Mouse (Mus musculus): ENCODE data around the gene Gm10322.
A peak's percentile ranks its signal among the peaks of the same experiment; 100 is the strongest.

Gm10322 gene

DNA sequence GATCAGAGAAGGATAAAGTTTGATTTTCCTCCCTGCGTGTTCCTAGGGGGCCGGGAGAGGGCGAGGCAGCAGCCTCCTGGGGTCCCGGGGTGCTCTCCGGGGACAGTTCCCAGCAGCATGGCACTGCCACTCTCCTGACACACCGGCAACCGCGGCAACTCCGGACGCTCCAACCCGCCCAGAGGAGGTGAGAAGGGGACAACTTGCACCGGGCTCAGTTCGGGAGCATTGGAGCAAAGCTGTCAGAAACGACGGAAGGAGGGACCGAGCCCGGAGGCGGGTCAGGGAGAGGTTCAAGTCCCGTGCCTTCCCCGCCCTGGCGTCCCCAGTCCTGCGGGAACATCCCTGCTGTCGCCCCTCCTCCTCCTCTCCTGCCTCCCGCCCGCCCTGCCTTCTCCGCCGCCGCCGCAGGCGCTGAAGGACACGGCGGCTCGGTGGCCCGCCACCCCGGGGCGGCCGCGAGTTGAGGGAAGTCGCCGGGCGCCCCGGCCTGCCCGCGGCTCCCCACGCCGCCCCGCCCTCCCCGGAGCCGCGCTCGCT lies at the start of gene Gm10322:
Gene Gm10322, plus strand, starts transcription at position 83 of the 540 bp plus-strand sequence.
- DNase-seq, result peak; percentile 80

DNA sequence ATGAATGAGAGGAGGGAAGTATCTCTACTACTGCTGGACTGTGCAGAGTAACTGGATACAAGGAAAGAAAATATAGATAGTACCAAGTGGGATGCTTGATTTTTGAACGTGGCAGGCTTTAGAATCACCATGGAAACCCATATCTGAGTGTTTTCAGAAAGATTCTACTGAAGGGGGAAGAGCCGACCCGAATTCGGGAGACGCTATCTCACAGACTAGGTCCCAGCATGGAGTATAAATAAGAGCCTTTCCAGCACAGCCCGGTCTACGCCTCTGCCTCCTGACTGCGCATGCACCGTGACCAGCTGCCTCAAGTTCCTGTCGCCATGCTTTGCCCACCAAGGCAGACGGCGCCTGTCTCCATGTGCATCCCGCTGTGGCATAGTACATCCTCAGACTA lies 48.9 kb upstream of the Gm10322 start:
- DNase-seq, result no peak

DNA sequence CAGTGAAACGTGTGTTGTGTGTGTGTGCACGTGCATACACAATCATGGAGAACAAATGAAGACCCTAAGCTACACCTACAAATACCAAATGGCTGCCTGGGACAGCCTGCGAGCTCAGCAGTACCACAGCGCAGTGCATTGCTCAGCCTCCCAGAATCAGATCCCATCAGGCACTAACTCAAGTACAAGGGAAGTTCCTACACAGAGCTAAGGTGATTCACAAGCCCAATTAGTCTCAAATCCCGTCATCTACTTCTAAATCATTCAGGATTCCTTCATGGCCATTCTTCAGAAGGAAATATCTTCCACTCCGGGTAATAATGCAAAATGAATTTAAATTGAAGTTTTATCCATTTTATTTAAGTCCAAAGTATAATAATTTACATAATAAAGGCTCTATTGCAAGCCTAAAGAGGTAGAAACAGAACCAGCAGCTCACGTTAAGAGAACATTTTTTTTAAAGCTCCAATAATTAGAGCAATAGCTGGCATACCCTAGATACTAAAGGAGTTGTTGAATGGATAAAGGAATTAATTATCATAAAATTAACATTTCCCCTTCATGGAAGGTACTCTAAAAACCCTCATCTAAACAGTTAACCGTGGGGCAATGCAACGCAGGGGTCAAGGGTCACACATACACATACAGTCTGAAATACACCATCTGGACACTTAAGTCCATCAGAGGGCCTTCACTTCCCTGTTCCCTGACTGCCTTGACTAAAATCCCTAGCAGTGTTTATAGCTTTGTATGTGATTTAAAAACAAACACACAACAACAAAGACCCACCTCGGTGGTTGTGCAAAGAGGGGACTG lies 47.0 kb upstream of the Gm10322 start:
- DNase-seq, result no peak

DNA sequence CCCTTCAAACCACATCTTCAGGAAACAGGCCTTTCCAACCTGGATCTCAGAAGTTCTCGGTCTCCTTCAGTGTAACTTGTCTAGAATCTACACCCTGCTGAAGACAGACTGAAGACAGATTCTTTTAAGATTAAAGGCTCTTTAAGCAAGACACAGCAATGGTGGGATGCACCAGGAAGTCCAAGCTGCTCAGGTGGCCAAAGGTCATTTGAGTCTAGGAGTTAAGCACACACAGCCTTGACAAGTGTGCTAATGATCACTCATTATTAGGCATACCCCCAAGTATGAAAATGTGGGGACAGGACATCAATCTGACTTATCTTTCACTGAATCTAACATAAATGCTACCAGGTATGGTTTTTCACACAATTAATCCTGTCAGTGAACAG lies 46.4 kb upstream of the Gm10322 start:
- no peak for DNase-seq

DNA sequence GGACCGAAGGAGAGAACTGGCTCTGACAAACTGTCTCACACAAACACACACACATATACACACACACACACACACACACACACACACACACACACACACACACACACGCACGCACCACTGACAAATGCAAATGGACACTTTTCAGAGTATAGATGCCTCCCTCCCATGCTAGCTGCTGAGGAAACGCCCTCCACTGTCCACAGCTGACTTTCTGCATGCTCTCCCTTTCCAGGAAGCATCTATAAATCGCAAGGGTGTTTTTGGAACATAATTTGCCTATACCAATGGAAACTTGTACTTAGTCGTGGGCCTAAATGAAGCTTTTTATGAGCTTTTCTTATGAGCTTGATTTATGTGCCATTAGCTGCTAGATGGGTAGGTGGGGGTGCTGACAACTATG lies 45.5 kb upstream of the Gm10322 start:
- no peak for DNase-seq

DNA sequence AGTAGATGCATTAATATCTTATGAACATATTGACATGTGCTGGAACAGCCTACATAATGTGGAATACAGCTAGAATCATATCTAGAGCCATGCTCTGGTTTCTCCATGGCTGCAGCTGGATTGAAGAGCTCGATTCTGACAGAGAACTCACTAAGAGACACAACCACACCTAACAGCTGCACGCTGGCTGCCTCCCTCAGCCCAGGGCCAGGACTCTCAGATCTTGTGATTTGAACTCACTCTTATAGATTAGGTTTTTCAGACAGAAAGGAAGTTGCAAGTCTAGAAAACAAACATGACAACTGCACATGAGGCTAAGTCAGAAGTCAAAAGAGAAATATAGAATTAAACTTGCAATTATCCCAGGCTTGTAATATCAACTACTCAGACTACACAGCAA lies 45.1 kb upstream of the Gm10322 start:
- DNase-seq, result no peak

DNA sequence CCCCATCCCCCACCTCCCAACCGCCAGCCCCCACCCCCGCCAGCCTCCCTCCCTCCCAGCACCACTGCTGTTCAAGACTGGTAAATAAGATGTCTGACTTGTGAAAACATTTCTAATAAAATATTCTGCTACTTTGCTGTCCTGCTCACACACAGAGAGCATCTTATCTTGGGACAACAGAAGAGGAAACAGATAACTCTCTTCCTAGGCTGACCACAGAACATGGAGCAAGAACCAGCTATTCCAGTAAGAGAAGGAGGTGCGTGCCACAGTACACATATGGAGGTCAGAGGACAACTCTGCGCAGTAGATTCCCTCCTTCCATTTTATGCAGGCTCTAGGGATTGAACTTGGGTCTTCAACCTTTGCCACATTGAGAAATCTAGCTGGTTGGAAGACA lies 44.6 kb upstream of the Gm10322 start:
- no peak for DNase-seq

DNA sequence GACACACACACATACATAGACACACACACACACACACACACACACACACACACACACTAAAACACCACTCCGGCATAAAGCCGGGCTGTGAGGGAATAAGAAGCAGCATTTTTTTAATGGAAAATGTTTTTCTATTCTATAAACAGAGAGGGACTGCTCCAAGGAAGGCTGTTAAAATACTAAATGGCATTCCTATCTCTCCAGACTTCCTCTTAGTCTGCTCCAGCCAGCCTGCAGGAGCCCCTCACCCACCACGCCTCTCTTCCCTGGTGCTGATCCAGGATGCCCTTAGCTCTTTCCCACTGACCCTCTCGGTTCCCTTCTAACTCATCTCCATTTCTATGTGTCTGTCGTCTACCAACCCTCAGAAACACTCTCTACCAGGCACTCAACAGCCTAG lies 43.9 kb upstream of the Gm10322 start:
- DNase-seq, result no peak

DNA sequence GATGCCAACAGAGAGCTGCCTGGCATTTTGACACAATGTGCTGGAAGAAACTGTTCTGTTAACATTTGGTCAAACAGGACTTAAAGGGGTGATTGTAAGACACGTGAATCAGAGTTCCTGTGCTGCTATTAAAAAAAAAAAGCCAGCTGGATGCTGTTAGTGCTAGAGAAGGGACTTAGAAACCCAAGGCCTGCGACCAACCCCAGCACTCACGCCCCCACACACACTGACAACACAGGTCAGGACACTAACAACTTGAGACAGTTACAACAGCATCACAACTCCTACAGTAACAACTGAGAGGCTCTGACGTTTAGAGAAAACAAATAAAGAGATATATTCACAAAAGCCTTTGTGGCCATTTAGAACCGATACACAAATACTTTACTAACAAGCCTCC lies 39.6 kb upstream of the Gm10322 start:
- no peak for DNase-seq

DNA sequence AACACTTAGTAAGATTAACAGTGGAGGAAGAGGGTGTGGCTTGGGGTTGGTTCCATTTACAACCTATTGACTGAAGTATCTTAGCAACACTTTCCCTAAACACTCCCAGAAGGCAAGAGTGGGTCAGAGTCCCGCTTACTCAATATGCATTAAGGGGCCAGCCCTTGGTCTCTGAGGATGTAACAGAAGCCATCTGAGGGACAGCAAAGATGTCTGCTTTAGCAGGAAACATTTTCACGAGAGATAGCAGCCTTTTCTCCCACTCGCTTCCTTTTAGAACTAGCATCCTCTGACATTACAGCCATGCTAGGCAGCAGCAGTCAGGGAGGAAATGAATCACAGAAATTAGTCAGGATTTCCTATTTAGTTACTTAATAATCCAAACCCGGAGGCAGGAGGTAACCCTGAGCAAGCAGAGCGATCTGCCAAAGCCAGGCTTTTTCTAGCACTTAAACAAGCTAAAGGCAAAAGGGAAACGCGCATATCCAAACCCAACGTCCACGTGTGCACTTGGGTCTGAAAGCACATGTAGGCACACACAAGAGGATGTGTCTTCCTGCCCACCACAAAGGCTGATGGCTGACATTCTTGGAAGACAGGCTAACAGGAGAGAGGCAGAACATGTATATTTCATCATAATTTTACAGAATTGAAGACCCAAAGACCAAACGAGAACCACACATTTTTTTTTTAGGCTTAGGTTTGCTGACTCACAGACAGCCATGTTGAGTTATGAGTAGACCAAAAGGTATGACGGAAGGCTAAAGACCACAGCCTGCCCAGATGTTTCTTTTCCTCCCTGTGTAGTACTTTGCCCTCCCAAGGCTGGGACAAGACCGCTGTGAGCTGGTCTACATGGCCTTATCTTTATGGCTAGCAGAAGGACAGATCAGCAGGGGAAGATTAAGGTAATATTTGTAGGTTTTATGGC lies 37.7 kb upstream of the Gm10322 start:
- DNase-seq, result peak; percentile 69

DNA sequence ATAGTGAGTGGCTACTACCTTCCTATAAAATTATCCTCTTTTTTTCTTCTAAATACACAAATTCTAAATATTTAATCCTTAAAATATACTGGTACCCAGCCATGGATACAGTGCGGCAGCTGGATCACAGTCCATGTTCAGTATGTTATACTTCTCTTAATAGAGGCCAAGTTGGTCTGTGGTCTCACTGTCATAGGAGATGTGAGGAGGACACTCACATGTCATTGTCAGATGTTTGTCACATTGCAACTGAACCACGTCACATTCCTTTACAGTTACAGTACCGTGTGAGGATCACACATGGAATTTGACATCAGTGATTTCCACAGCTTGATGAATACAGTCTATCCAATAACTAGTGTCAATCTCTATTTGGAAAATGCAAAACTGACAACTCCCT lies 36.2 kb upstream of the Gm10322 start:
- DNase-seq, result no peak

DNA sequence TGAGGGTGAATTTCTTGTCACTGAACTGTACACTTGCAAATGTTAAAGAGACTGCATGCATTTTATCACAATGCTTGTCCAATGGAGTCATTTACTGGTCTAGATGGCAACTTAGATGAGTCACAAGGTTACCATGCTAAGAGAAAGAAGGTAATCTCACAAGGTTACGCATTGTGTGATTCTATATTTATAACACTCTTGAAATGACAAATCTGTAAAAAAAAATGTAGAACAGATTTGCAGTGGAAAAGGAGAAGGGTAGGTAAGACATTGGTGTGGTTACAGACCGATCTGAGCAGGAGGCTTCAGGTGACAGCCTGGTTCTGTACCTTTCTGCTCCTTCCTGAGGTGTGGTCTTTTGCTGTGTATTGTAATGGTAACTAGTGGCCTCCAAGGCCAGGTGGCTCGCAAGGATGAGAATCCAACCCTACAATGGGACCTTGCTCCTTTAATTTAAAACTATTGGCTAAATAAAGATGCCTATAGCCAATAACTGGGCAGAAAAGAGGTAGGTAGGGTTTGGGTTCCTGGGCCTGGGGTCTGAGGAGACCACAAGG lies 35.2 kb upstream of the Gm10322 start:
- DNase-seq, result no peak

DNA sequence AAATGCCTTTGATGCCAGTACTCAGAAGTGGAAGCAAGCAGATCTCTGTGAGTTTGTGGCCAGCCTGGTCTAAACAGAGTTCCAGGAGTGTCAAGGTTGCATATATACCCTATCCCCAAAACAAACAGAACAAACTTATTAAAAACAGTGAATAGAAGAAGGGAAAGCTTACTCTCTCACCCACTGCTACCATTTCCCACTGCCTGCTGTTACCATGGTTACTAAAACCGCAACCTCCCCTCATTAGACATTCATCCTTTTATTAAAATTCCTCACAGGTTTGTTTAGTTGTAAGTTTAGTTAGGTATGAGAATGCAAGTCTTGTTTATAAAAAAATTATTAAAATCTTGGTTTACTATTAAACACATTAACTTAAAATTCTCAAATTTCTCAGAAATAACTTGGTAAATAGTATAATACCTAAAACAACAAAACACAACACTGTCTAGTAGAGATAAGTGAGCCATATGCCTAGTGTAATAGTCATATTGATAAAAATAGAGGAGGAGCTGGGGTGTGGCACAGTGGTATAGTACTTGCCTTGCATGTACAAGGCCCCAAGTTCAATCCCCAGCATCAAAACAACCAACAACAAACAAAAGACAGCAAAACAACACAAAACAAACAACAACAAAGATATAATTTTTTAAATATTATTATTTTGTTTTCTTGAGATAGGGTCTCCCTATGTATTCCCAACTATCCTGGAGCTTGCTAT lies 33.9 kb upstream of the Gm10322 start:
- no peak for DNase-seq

DNA sequence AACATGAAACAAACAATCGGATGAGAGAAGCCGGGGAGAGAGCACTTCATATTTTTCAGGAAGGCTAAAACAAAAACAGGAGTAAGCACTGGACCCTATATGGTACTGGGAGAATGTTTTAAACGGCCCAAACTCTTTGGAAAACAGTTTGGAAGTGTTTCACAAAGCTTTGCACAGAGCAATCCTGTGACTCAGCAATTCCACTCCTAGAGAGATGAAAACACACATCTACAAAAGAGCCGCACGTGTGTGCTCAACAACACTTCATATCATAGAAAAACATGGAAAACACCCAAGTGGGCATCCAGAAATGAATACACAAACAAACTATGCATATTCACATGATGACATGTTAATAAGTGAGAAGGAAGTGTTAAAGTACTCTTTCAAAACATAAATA lies 30.2 kb upstream of the Gm10322 start:
- no peak for DNase-seq

DNA sequence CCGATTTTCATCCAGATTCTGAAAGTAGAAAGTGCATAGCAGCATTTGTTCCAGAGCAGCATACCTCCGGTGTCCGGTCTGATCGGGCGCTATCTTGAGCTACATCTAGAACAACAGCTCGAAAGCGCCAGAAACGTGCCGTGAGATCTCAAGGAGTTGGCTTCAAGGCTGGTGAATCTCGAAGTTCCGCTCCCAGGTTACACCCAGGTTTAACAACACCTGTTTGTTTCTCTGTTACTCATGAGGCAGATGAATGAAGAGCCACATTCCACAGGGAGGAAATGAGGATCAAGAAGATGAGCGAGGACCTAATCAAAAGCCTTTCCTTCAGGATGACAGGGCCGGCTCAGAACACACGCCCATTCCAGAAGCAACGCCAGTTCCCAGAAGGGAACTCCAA lies 29.0 kb upstream of the Gm10322 start:
- no peak for DNase-seq

DNA sequence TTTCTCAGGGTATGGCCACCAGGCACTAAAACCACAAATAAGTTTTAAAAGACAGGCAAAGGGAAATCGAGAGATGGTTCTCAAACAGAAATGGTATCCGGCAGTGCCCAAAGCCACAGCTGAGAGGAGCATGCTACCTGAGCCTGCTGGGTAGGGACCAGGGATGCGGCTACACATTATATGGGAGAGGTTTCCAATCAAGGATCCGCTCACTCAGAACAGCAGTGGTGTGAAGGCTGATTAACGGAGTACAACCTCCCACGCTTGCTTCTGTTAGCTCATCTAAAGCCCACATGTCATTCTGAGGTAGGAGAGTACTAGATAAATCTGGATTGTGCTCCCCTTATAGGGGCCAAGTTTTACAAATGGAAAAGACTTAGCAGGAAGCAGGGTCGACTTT lies 27.7 kb upstream of the Gm10322 start:
- DNase-seq, result no peak

DNA sequence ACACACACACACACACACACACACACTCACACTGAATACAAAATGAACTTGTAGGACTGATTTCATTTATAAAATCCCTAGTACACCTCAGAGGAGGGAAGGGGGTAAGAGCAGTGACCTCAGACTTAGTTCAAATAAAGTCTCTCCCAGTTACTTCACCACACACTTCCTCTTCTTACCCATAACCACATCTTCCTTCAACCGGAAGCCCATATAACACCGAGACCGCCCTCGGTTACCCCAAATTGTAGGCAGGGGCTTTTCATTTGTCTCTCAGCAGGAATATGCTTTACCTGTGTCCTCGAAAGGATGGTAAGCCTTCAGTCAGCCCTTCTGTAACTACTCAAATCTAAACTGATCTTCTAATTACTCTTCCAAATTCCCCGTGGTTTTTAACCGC lies 26.4 kb upstream of the Gm10322 start:
- DNase-seq, result no peak

DNA sequence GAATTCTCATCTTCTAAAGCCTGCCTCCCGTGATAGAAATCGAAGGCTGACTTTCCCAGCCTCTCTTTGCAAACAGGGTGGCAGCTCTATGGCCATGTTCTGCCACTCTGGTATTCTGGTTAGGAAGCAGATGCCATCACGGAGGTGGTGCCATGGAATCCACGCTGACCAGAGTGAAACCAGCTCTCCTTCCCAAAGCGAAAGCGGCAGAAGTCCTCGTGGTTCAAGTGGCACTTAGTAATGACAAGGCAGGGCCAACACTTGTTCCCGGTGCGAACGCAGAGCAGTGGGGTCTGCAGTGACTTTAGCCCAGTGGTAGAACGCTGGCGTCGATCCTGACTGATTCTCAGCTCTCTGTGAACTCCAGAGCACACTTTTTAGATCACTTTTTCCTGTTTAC lies 26.0 kb upstream of the Gm10322 start:
- no peak for DNase-seq

DNA sequence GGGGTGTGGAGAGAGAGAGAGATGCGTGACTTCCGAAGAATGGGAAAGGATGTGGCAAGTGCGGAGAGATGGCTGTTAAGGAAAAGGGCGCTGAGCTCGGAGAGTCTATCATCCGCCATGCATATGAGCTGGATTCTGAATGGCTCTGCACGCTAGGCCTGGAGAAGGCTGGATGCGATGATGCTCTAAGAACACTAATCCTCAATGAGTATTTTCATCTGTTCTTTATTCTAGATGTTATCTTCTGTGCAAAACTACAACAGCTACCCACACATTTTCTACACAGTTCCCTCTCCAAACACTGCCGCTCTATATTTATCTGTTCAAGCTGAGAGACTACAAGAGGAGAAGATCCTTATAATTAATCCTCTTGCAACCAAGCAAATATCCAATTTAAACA lies 25.3 kb upstream of the Gm10322 start:
- DNase-seq, result no peak

DNA sequence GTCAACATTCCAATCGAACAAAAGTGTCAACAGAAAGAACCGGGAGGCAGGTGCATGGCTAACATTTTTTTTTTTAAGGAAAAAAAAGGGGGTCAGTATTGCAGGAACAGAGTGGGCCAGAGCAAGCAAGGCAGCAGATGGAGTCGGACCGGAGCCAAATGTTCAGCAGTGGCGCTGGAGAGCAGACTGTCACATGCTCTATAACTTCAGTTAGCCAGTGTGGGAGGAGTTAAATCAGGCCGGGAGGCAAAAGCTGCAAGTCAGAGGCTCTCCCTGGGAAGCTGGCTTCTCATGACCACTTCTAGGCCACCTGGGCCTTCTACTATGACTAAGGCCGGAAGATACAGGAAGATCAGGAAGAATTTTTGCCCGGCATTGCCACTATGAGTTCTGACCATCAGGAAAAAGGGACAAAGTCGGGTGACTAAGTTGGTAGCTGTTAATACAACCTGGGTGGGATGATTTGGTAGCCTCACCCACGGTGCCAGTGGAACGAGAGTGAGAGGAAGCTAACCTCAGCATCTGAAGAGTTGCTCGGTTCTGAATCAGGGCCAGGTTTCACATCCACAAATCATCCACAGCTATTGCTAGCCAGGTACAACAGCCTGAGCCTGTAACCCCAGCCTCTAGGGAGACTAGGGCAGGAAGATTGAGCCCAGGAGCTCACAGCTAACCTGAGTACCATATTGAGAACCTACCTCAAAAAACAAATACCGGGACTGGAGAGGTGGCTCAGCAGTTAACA lies 21.9 kb upstream of the Gm10322 start:
- DNase-seq, result peak; percentile 59

DNA sequence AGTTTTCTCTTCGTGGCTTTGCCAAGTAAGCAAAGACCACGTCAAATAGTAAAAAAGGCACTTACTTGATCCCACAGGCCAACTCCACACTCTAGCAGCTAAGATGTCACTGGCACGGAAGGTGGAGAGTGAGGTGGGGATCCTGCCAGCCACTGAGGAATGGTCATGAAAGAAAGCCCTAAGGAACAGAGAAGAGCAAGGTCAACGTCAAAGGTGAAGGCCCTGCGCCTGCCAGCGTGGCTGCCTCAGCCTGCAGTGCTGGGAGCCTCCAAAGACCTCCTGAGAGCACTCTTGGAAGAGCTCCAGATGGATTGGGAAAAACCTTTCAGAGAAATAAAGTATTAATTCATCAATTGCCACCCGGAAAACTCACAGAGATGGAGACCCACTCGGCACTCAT lies 15.3 kb upstream of the Gm10322 start:
- DNase-seq, result no peak

DNA sequence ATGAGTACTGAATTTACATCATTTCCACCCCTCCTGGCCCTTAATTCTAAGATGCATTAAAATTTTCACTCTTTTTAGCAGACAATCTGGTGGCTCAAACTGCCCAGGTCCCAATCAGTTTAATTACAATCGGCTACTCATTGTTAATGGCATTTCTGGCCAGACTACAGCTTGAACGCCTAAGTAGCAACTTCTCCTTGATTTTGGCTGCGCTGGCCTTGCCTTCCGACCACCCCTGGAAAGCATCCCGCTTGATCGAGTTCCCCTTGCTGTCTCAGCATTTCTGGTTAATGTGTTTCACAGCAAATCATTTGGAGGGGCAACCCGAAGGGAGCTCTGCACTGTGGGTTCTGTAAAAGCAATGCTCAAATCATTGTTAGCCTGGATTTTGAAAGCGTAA lies 13.8 kb upstream of the Gm10322 start:
- DNase-seq, result no peak

Data from kidney, postnatal 14 days (tissue).